Mouse (Mus musculus): Measurements from ENCODE around the gene Cryzl2.

GRCm38 (mm10) chr1:157462336-157462735, 4.0 kb downstream of the Cryzl2 start:
- TF ChIP-seq CTCF (conservative IDR thresholded peaks at IDR 0.05; ENCODE audit: low read length), result no peak
- TF ChIP-seq POU5F1 (IDR thresholded peaks at IDR 0.05; ENCODE audit: borderline replicate concordance, low read length), result no peak
